Mouse (Mus musculus) liver, embryonic 15.5 days (tissue): Measurements from ENCODE around the gene Cdh12. TPM values are rescaled to one million over a fixed set of nuclear protein-coding genes. Genes with fewer than 3 reads are reported as not detected.

Experiments
- ATAC-seq: fragments of 200-750 bp; cut with Nextera tagmentation; 2 replicates; pipeline ENCODE4 v1.8.0; 2017; ENCODE audit warnings: moderate number of reproducible peaks, mild to moderate bottlenecking, moderate library complexity; ENCODE audit not compliant: insufficient read depth
- H3K27ac ChIP-seq: fragments of 300-500 bp; sonication (generic); replicated peaks from 2 replicates; pipeline ENCODE4 v1.5.1; 2015; ENCODE audit warnings: mild to moderate bottlenecking, inconsistent platforms
- H3K27me3 ChIP-seq: fragments of 300-500 bp; sonication (generic); 2 replicates; pipeline ENCODE4 v1.6.1; 2015; ENCODE audit warnings: mild to moderate bottlenecking, inconsistent platforms
- H3K36me3 ChIP-seq: fragments of 300-500 bp; sonication (generic); replicated peaks from 2 replicates; pipeline ENCODE4 v1.6.1; 2015; ENCODE audit warnings: moderate library complexity, mild to moderate bottlenecking, inconsistent platforms
- H3K4me1 ChIP-seq: fragments of 300-500 bp; sonication (generic); replicated peaks from 2 replicates; pipeline ENCODE4 v1.6.1; 2015; ENCODE audit warnings: inconsistent platforms
- H3K4me2 ChIP-seq: fragments of 300-500 bp; sonication (generic); 2 replicates; pipeline ENCODE4 v1.6.1; 2015; ENCODE audit warnings: moderate library complexity, mild to moderate bottlenecking, inconsistent platforms
- H3K4me3 ChIP-seq: fragments of 300-500 bp; sonication (generic); replicated peaks from 2 replicates; pipeline ENCODE4 v1.5.1; 2015; ENCODE audit warnings: mild to moderate bottlenecking, inconsistent platforms
- H3K9ac ChIP-seq: fragments of 300-500 bp; sonication (generic); 2 replicates; pipeline ENCODE4 v1.6.1; 2015; ENCODE audit warnings: moderate library complexity, mild to moderate bottlenecking, inconsistent platforms
- H3K9me3 ChIP-seq: fragments of 300-500 bp; sonication (generic); replicated peaks from 2 replicates; pipeline ENCODE4 v1.6.1; 2016; ENCODE audit warnings: inconsistent platforms
- WGBS: fragments of 180-500 bp; shearing (Covaris S2); methylation state at CpG from one replicate; pipeline ENCODE4 v1.1.7; 2015; ENCODE audit warnings: mixed read lengths; ENCODE audit not compliant: insufficient replicate concordance; 5-methylcytosine and 5-hydroxymethylcytosine counted together
- polyA plus RNA-seq: library from polyadenylated mRNA; unstranded; fragments of >200 nt; fragmentation: Nextera tagmentation; extraction: Ambion mirVana; gene quantifications from 2 replicates; pipeline ENCODE4 v1.2.1, GENCODE M21; 2015

Gene Cdh12
- polyA plus RNA-seq, result 0.02 TPM in 1 of 2 replicates, not detected in the other

GRCm38 (mm10) chr15:20448861-20449663 is at the start of gene Cdh12:
Gene Cdh12, plus strand, starts transcription at chr15:20449265.
- Histone ChIP-seq H3K4me3 (no peak within 1 kb of the TSS), H3K27ac (no peak within 1 kb of the TSS), H3K4me1 (no peaks in the 10 kb centered on the region), H3K9me3 (no peaks in the 10 kb centered on the region), H3K4me2 (no peak within 1 kb of the TSS), H3K27me3 (no peaks in the 10 kb centered on the region), H3K36me3 (no peaks in the 10 kb centered on the region), H3K9ac (no peak within 1 kb of the TSS)
- WGBS, result 14% methylated on average over 18 of the region's 18 CpGs
- no peak for ATAC-seq

GRCm38 (mm10) chr15:20403596-20403995 is 45.5 kb upstream of the Cdh12 start:
- no peak overlapping the region for H3K4me3 ChIP-seq
- H3K4me2 ChIP-seq, result no peak overlapping the region
- H3K27me3 ChIP-seq, result no peaks in the 10 kb centered on the region
- H3K36me3 ChIP-seq, result no peaks in the 10 kb centered on the region
- 37% methylated on average over 3 of the region's 3 CpGs for WGBS
- no peaks in the 10 kb centered on the region for H3K9me3 ChIP-seq
- H3K9ac ChIP-seq, result no peak overlapping the region
- H3K4me1 ChIP-seq, result no peaks in the 10 kb centered on the region
- no peak overlapping the region for H3K27ac ChIP-seq
- ATAC-seq, result no peak

GRCm38 (mm10) chr15:20413397-20413796 is 35.7 kb upstream of the Cdh12 start:
- no peak overlapping the region for H3K27ac ChIP-seq
- H3K36me3 ChIP-seq, result no peaks in the 10 kb centered on the region
- H3K9me3 ChIP-seq, result no peaks in the 10 kb centered on the region
- no peak overlapping the region for H3K4me3 ChIP-seq
- H3K9ac ChIP-seq, result no peak overlapping the region
- no peaks in the 10 kb centered on the region for H3K4me1 ChIP-seq
- no peak for ATAC-seq
- H3K27me3 ChIP-seq, result no peaks in the 10 kb centered on the region
- H3K4me2 ChIP-seq, result no peak overlapping the region
- 63% methylated on average over 1 of the region's 1 CpGs for WGBS

- no peak for ATAC-seq
- 34% methylated on average over 2 of the region's 2 CpGs for WGBS
- H3K9ac ChIP-seq, result no peak overlapping the region
- H3K4me3 ChIP-seq, result no peak overlapping the region
- no peaks in the 10 kb centered on the region for H3K27me3 ChIP-seq
- no peak overlapping the region for H3K27ac ChIP-seq
- H3K4me1 ChIP-seq, result no peaks in the 10 kb centered on the region
- H3K4me2 ChIP-seq, result no peak overlapping the region
- no peaks in the 10 kb centered on the region for H3K36me3 ChIP-seq
- no peaks in the 10 kb centered on the region for H3K9me3 ChIP-seq
Observed at GRCm38 (mm10) chr15:20436356-20436755, 12.7 kb upstream of the Cdh12 start.

- no peaks in the 10 kb centered on the region for H3K4me1 ChIP-seq
- 45% methylated on average over 5 of the region's 5 CpGs for WGBS
- H3K4me2 ChIP-seq, result no peak overlapping the region
Observed at GRCm38 (mm10) chr15:20450558-20450957, 1.5 kb downstream of the Cdh12 start.

GRCm38 (mm10) chr15:20458508-20458907 is 9.4 kb downstream of the Cdh12 start:
- ATAC-seq, result no peak
- H3K27ac ChIP-seq, result no peak overlapping the region
- H3K4me1 ChIP-seq, result no peaks in the 10 kb centered on the region
- no peak overlapping the region for H3K9ac ChIP-seq
- WGBS, result 55% methylated on average over 3 of the region's 3 CpGs
- H3K36me3 ChIP-seq, result no peaks in the 10 kb centered on the region
- H3K27me3 ChIP-seq, result no peaks in the 10 kb centered on the region
- H3K4me2 ChIP-seq, result no peak overlapping the region
- H3K4me3 ChIP-seq, result no peak overlapping the region
- H3K9me3 ChIP-seq, result no peaks in the 10 kb centered on the region

More at GRCm38 (mm10) chr15:20450558-20450957, 1.5 kb downstream of the Cdh12 start:
- no peak for ATAC-seq
- no peak overlapping the region for H3K27ac ChIP-seq
- H3K27me3 ChIP-seq, result no peaks in the 10 kb centered on the region
- no peaks in the 10 kb centered on the region for H3K36me3 ChIP-seq
- no peak overlapping the region for H3K9ac ChIP-seq
- H3K9me3 ChIP-seq, result no peaks in the 10 kb centered on the region
- H3K4me3 ChIP-seq, result no peak overlapping the region

GRCm38 (mm10) chr15:20462500-20462899 is 13.4 kb downstream of the Cdh12 start:
- ATAC-seq, result no peak
- H3K4me1 ChIP-seq, result no peaks in the 10 kb centered on the region
- H3K4me2 ChIP-seq, result no peak overlapping the region
- no peak overlapping the region for H3K9ac ChIP-seq
- 46% methylated on average over 3 of the region's 3 CpGs for WGBS
- no peaks in the 10 kb centered on the region for H3K9me3 ChIP-seq
- H3K4me3 ChIP-seq, result no peak overlapping the region
- H3K27me3 ChIP-seq, result no peaks in the 10 kb centered on the region
- no peaks in the 10 kb centered on the region for H3K36me3 ChIP-seq
- no peak overlapping the region for H3K27ac ChIP-seq

- Histone ChIP-seq H3K9me3 (no peaks in the 10 kb centered on the region), H3K4me2 (no peak overlapping the region), H3K27me3 (no peaks in the 10 kb centered on the region), H3K36me3 (no peaks in the 10 kb centered on the region), H3K9ac (no peak overlapping the region), H3K4me1 (no peaks in the 10 kb centered on the region), H3K27ac (no peak overlapping the region), H3K4me3 (no peak overlapping the region)
- 59% methylated on average over 1 of the region's 1 CpGs for WGBS
- ATAC-seq, result no peak
Observed at GRCm38 (mm10) chr15:20463601-20464000, 14.5 kb downstream of the Cdh12 start.

- ATAC-seq, result no peak
- Histone ChIP-seq H3K4me2 (no peak overlapping the region), H3K27me3 (no peaks in the 10 kb centered on the region), H3K4me3 (no peak overlapping the region), H3K9ac (no peak overlapping the region), H3K27ac (no peak overlapping the region), H3K9me3 (no peaks in the 10 kb centered on the region), H3K4me1 (no peaks in the 10 kb centered on the region), H3K36me3 (no peaks in the 10 kb centered on the region)
- WGBS, result 71% methylated on average over 4 of the region's 4 CpGs
Observed at GRCm38 (mm10) chr15:20550979-20551378, 101.9 kb downstream of the Cdh12 start.

GRCm38 (mm10) chr15:20571012-20571411 is 121.9 kb downstream of the Cdh12 start:
- Histone ChIP-seq H3K4me2 (no peak overlapping the region), H3K36me3 (no peaks in the 10 kb centered on the region), H3K9ac (no peak overlapping the region), H3K9me3 (no peaks in the 10 kb centered on the region), H3K4me1 (no peaks in the 10 kb centered on the region), H3K27ac (no peak overlapping the region), H3K27me3 (no peaks in the 10 kb centered on the region), H3K4me3 (no peak overlapping the region)
- 64% methylated on average over 4 of the region's 4 CpGs for WGBS
- ATAC-seq, result no peak

- no peak overlapping the region for H3K4me3 ChIP-seq
- no peak overlapping the region for H3K9ac ChIP-seq
- WGBS, result 49% methylated on average over 5 of the region's 5 CpGs
- ATAC-seq, result no peak
- no peaks in the 10 kb centered on the region for H3K36me3 ChIP-seq
- H3K4me2 ChIP-seq, result no peak overlapping the region
- no peaks in the 10 kb centered on the region for H3K4me1 ChIP-seq
- no peaks in the 10 kb centered on the region for H3K27me3 ChIP-seq
- H3K9me3 ChIP-seq, result no peaks in the 10 kb centered on the region
- H3K27ac ChIP-seq, result no peak overlapping the region
Observed at GRCm38 (mm10) chr15:20582567-20583075, 133.6 kb downstream of the Cdh12 start.
